Mouse (Mus musculus) kidney, postnatal 10 days (tissue): ENCODE results near the gene Aldoc.

ENCODE experiments used
- DNase-seq: peaks from one replicate; pipeline ENCODE4 v3.0.0; 2021; ENCODE audit warnings: mixed read lengths

Gene Aldoc

DNA sequence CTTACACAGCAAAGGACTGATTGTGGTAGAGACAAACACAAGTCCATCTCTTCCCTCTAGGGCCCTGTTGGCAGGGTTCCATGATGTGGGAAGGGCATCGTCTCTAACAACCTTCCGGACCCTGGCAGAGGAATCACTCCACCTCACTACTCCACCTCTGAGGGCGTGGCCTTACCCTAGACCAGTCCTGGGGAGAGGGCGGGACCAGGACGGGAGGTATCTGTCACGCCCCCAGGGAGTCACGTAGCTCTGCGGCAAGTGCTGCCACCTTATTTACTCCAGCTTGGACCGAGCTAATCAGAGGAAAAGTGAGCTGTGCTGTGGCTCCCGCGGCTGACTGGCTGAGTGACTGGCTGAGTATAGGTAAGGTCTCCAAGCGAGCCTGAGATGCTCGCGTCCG, at the start of gene Aldoc:
Gene Aldoc, plus strand, starts transcription at position 109 of the 400 bp plus-strand sequence.
- peak; percentile 90 for DNase-seq

- peak; percentile 60 for DNase-seq
These were observed 47.2 kb upstream of the Aldoc start for GRCm38 (mm10) chr11:78275596-78275995.

- peak; percentile 18 for DNase-seq
These were observed 46.6 kb upstream of the Aldoc start for GRCm38 (mm10) chr11:78276169-78276568.

- DNase-seq = no peak
These were observed 43.9 kb upstream of the Aldoc start for GRCm38 (mm10) chr11:78278853-78279252.

- DNase-seq = no peak
These were observed 43.2 kb upstream of the Aldoc start for GRCm38 (mm10) chr11:78279586-78279985.

DNA sequence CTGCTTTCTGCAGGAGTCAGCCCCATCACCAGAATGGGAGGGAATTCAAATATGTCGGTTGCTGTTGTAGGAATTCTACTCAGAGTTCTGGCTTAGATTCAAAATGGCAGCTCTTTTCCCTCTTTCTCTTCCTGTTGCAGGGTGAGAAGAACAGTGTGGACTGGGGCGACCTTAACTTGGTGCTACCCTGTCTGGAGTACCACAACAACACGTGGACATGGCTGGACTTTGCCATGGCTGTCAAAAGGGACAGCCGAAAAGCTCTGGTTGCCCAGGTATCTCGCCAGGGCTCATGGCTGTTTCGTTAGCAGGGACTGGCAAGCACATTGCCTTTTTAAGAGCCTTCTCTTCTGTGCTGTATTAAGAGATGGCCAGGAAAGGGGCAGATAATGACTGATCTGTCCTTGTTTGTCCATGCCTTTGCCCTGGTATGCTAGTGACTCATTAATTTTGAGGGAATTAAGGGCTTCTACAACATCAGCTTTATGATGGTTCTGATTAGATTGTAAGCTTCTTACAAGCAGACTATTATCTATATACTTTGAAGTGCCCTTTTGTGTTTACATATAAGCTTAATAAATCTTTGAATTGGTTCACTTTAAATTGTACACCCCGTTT, 33.5 kb upstream of the Aldoc start:
- DNase-seq = no peak

DNA sequence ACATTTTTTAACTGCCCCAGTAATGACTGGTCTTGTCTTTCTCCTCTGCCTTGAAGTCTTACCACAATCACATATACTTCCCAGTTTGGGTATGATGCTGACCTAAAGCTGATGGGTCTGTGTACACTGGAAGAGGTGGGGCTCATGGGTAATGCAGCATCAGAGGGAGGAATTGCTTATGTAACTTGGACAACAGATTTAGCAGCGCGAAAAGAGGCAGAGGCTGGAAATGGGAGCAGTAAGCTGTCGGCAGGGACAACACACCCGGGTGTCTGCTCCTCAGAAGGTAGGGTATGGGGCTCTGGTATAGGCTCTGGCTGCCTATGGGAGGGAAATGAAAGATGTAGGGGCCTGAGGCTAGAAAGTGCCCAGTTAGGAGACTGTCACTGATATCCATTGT, 32.1 kb upstream of the Aldoc start, which contains the start of gene BC030499:
Gene BC030499, plus strand, starts transcription at position 188 of the 400 bp plus-strand sequence.
- no peak for DNase-seq

DNA sequence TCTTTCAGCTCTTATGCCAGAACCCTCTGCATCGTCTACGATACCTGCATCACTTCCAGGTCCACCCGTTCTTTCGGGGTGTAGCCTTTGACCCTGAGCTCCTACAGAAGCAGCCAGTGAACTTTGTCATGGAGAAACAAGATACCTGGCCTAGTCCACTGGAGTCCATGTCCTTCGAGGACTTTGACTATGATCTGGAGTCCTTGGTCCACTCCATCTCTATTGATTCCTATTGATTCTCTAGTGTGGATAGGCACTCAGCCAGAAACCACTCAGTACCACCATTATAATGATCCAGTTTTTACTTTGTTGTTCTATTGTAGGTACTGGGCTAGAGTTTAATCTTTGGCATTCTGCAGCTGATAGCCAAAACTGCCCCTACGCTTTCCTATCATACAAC, 28.2 kb upstream of the Aldoc start:
- DNase-seq = no peak

GRCm38 (mm10) chr11:78300917-78301316, 21.9 kb upstream of the Aldoc start:
- DNase-seq = no peak

DNA sequence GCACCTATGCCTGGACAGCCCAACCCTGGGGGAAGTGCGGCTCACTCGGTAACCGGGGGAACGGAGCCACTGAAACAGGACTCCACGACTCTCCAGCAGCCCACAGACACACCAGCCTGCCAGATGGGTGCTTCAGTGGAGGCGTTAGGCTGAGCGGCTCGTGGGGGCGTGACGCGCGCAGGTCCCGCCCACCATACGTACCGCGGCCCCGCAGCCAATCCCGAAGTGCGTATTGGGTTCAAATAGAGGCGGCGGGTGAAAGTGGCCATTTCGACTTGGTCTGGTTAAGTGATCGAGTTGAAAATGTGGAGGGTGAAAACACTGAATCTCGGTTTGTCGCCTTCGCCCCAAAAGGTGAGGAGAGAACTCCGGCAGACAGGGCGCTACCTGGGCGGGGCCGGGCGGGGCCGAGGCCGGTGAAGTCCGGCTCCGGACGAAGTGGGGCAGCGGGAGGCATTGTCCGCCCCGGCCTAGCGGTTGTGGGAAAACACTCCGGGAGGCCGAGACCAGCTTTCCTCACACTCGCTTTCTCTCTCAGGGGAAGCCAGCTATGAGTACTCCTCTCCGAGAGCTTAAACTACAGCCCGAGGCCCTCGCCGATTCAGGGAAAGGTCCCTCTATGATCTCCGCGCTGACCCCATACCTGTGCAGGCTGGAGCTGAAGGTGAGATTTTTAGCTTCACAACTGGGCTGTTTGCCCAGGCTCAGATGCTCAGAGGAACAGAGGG, 21.2 kb upstream of the Aldoc start, which contains the start of gene Spag5:
Gene Spag5, plus strand, starts transcription at position 173 of the 728 bp plus-strand sequence.
- DNase-seq = peak; percentile 93

DNA sequence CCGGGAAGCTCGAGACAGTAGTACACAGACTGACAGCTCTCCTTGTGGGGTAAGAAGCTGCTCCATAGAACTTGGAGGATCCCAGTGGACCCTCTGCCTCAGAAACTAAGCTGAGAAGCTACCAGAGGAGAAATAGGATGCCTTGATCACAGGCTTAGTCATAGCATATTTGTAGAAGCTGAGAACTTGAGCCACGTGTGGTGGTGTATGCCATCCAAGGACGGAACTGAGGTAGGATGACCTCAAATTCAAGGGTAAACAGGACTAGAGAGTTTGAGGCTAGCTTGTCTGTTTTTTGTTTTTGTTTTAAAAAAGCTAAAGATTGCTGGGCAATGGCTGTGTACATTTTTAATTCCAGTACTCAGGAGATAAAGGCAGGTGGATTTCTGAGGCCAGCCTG, 17.5 kb upstream of the Aldoc start:
- no peak for DNase-seq

DNA sequence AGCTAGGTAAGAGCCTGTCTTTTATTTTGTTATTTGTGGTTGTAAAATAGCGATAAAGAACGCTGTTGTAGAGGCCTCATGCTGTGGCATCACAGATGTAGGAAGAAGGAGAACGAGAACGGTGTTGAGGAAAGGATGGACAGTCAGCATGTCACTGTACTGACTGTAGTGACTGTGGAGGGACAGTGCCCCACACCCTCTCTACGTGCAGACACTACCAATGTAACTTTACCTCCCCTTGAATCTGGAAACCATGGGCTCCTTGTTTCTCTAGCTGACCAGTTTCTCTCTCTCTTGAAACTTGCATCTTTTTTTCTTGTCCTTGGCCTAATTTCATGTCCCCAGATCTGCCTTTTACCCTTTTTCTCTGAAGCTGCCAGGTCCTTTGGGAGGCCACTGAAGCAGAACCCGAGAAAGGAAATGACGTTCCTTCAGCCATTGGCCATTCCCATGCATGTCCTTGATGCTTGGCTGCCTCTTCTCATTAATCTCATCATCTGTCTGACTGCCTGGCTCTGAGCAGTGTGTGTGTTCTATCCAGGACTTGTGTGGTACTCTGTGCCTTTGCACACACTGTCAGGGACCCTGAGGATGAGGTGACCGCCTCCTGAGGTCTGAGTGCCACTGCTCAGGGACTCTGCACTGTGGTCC, 11.8 kb upstream of the Aldoc start:
- DNase-seq = no peak

- no peak for DNase-seq
These were observed 9.1 kb upstream of the Aldoc start for GRCm38 (mm10) chr11:78313662-78314061.

- no peak for DNase-seq
These were observed 4.4 kb upstream of the Aldoc start for GRCm38 (mm10) chr11:78318411-78318810.

GRCm38 (mm10) chr11:78322076-78322831, 514 bp upstream of the Aldoc start:
- DNase-seq = no peak

- no peak for DNase-seq
These were observed 1.4 kb downstream of the Aldoc start for GRCm38 (mm10) chr11:78324000-78324785.

DNA sequence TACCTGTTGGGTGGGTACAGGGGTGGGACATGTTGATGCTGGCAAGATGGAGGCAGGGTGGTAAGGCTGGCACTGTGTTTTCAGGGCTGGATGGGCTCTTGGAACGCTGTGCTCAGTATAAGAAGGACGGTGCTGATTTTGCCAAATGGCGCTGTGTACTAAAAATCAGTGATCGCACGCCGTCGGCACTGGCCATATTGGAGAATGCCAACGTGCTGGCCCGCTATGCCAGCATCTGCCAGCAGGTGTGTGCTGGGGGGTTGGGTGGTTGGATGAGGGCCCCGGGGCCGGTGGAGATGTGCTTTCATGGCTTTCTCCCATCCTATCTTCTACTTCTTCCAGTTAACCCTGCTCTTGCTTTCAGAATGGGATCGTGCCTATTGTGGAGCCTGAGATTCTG, 2.2 kb downstream of the Aldoc start:
- DNase-seq = no peak

DNA sequence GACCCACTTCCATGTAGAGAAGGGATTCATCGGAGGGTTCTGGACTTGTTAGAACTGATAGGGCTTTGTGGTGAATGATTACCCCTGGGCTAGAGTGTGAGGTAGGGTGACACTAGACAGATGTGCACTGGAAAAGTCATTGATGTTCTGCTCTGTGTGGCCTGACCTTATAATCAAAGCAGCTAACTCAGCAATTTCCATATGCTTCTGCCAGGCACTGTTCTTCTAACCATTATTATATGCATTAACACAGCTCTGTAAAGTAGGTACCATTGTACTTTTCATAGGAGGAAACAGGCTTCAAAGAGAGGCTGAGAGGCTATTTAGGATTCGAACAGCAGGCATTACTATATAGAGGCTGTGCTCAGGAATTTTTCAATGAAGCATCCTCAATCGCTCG, 4.4 kb downstream of the Aldoc start:
- no peak for DNase-seq

DNA sequence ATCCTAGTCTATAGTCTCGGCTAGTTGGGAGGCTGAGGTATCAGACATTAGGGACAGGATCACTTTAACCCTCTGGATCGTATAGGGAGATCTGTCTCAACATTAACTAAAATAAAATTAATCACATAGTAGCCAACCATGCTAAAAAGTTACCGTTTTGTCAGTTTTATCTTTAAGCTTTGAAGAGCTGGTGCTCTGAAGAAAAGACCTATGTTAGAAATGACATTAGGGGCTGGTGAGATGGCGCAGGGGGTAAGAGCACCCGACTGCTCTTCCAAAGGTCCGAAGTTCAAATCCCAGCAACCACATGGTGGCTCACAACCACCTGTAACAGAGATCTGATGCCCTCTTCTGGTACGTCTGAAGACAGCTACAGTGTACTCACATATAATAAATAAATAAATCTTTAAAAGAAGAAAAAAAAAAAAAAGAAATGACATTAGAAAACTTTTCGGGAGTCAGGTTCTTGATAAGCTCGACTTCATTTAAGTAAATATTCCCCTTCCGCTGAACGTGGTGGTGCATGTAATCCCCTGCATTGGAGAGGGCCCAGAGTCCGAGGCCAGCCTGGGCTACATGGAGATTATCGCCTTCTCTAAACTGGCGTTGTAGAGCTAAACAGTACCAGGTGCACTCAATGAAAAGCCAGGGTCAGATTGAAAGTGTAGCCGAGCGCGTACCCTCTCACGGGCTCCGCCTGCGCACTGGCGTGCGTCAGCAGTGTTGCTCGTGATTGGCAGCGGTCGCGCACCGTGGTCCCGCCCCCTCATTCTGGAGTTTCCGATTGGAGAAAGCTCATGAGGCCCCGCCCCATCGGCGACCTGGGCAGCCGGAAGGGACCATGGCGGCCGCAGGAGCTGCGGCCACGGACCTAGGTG, 5.1 kb downstream of the Aldoc start, which contains the start of gene Pigs:
Gene Pigs, plus strand, starts transcription at position 782 of the 878 bp plus-strand sequence.
- peak; percentile 99 for DNase-seq

DNA sequence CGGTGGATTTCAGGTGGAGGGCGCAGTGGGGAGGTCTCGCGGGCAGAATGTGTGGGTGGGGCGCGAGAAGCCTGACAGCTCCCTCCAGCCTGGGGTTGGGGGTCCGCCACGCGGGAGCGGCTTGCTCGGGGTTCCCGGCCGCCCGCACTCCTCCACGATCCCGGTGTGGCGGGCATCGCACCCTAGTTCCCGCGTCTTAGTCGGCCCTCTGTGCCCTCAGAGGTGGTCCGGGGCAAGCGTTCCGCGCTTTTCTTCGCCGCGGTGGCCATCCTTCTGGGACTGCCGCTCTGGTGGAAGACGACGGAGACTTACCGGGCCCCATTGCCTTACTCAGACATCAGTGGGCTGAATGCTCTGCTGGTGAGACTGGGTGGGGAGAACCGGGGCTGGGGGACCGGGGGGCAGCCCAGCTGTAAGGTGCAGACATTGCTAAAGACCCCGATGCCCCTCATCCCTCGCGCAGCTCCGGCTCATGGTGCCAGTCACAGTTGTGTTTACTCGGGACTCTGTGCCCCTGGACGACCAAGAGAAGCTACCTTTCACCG, 5.8 kb downstream of the Aldoc start:
- DNase-seq = no peak

DNA sequence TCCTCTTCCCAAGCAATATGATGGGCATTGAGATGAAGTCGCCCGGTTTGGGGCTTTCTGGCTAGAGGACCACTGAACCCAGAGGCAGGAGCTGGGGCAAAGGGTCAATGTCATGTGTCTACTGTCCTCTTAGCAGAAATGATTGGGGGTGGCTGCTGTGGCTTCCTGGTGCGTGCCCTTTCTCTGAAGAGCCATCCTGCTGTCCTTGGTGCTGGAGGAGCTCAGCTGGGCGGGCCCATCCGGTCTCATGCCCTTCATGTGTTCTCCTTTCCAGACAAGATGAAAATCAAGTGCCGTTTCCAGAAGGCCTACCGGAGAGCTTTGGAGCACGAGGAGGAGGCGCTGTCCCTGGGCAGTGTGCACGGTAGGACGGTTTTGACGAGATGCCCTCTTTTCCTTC, 9.9 kb downstream of the Aldoc start:
- no peak for DNase-seq
